Mouse (Mus musculus) liver, embryonic 16.5 days (tissue): ENCODE measurements at regions not wholly inside any gene's neighbourhood (a gene's known extent, or its start where the extent isn't known, plus 50 kb on each side); places are given as distances from the start of the nearest gene placed in this dataset.

Experiments used
- ATAC-seq: fragments of 200-750 bp; cut with Nextera tagmentation; 2 replicates; pipeline ENCODE4 v1.8.0; 2017; ENCODE audit warnings: low read depth, mild to moderate bottlenecking, moderate number of reproducible peaks, moderate library complexity
- H3K27ac ChIP-seq: fragments of 300-500 bp; sonication (generic); 2 replicates; pipeline ENCODE4 v1.5.1; 2014; ENCODE audit warnings: mild to moderate bottlenecking, low read length
- H3K27me3 ChIP-seq: fragments of 300-500 bp; sonication (generic); 2 replicates; pipeline ENCODE4 v1.6.1; 2014; ENCODE audit warnings: low read depth, low read length, mixed read lengths; ENCODE audit not compliant: control insufficient read depth, insufficient read depth
- H3K36me3 ChIP-seq: fragments of 300-500 bp; sonication (generic); 2 replicates; pipeline ENCODE4 v1.6.1; 2014; ENCODE audit warnings: mild to moderate bottlenecking; ENCODE audit not compliant: control insufficient read depth, insufficient read depth
- H3K4me1 ChIP-seq: fragments of 300-500 bp; sonication (generic); 2 replicates; pipeline ENCODE4 v1.6.1; 2014; ENCODE audit warnings: low read depth, low read length, mixed read lengths; ENCODE audit not compliant: control insufficient read depth
- H3K4me2 ChIP-seq: fragments of 300-500 bp; sonication (generic); 2 replicates; pipeline ENCODE4 v1.6.1; 2014; ENCODE audit warnings: low read depth, low read length, mixed read lengths
- H3K4me3 ChIP-seq: fragments of 300-500 bp; sonication (generic); 2 replicates; pipeline ENCODE4 v1.5.1; 2014; ENCODE audit warnings: low read depth, mild to moderate bottlenecking, low read length
- H3K9ac ChIP-seq: fragments of 300-500 bp; sonication (generic); 2 replicates; pipeline ENCODE4 v1.6.1; 2014; ENCODE audit warnings: low read depth, low read length
- H3K9me3 ChIP-seq: fragments of 300-500 bp; sonication (generic); replicated peaks from 2 replicates; pipeline ENCODE4 v1.6.1; 2016; ENCODE audit warnings: low read length; ENCODE audit not compliant: control insufficient read depth
- WGBS: fragments of 180-500 bp; shearing (Covaris S2); extraction: QIAGEN DNeasy Blood & Tissue Kit; methylation state at CpG from one replicate; pipeline ENCODE4 v1.1.7; 2014; ENCODE audit not compliant: insufficient replicate concordance; 5-methylcytosine and 5-hydroxymethylcytosine counted together

- Histone ChIP-seq H3K9ac (no peak overlapping the region), H3K27me3 (no peaks in the 10 kb centered on the region), H3K4me2 (no peak overlapping the region), H3K36me3 (no peaks in the 10 kb centered on the region), H3K4me1 (no peaks in the 10 kb centered on the region), H3K27ac (no peak overlapping the region), H3K4me3 (no peak overlapping the region), H3K9me3 (no peaks in the 10 kb centered on the region)
- ATAC-seq, result no peak
- 61% methylated on average over 8 of the region's 8 CpGs for WGBS
Observed at GRCm38 (mm10) chr8:25373276-25373675, 549.1 kb upstream of the Adam5 start.

DNA sequence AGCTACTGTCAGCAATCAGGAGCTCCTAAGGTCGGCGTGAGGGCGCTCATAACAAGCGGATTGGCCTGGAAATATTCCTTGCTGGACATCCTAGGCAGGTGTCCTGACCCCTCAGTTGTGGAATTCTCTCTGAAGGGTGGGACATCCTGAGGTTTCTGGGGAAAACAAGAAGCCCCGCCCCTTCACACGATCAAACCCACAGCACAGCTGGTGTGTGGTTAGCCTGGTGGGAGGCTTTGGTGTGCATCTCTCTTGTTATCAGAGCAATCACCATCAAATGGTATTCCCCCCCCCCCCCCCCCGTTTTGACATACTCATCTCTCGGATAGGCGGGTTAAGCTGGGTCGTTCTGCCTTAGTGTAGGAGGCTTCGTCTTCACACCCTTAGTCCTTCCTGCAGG is 546.8 kb upstream of the Adam5 start:
- no peak overlapping the region for H3K4me3 ChIP-seq
- no peaks in the 10 kb centered on the region for H3K27me3 ChIP-seq
- no peaks in the 10 kb centered on the region for H3K4me1 ChIP-seq
- H3K9me3 ChIP-seq, result no peaks in the 10 kb centered on the region
- no peak overlapping the region for H3K27ac ChIP-seq
- no peak overlapping the region for H3K4me2 ChIP-seq
- no peak for ATAC-seq
- no peak overlapping the region for H3K9ac ChIP-seq
- WGBS, result 34% methylated on average over 11 of the region's 11 CpGs
- no peaks in the 10 kb centered on the region for H3K36me3 ChIP-seq

DNA sequence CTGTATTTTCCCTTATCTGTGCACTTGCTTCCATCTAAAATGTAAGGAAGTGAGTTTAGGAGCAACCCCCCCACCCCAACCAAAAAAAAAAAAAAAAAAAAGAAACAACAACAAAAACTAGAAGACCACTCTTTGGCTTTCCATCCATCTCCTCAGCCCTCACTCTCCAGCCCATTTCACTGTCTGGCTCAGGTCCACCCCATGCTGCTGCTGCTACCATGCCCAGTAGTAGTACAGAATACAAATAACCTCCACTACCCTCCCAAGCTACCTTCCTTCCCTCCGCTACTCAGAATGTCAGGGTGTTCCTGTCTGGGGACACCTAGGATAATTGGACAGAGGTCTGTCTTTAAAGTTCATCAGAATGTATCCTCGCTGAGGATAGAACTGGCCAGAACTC is 545.2 kb upstream of the Adam5 start:
- Histone ChIP-seq H3K9ac (no peak overlapping the region), H3K27ac (no peak overlapping the region), H3K36me3 (no peaks in the 10 kb centered on the region), H3K27me3 (no peaks in the 10 kb centered on the region), H3K4me1 (no peaks in the 10 kb centered on the region), H3K9me3 (no peaks in the 10 kb centered on the region), H3K4me3 (no peak overlapping the region), H3K4me2 (no peak overlapping the region)
- ATAC-seq, result no peak
- 71% methylated on average over 2 of the region's 2 CpGs for WGBS

DNA sequence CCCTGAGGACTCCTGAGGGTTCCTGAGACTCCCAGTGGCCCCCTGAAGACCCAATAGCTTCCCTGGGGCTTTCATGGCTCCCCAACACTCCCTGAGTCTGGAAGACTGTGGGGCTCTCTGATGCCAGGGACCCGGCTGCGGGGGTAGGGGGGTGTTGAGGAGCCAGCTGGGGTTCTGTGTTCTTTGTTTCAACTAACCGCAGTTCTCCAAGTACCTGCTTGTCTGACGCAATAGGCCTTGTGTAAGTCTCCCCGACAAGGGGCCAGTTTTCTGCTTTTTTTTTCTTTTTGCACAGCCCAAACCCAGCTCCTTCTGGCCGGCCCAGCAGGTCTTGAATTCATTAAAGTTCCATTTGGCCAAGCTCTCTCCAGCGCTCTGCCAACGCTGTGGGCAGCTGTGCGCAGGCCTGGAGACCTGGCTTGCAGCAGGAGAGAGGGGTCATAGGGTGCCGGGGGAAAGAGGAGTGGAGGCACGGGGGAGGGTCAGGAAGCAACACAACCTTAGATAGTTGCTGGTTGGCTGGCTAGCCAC is 544.5 kb upstream of the Adam5 start:
- no peaks in the 10 kb centered on the region for H3K9me3 ChIP-seq
- H3K4me2 ChIP-seq, result no peak overlapping the region; the same call in none of the 2 replicates
- H3K27ac ChIP-seq, result no peak overlapping the region
- H3K4me1 ChIP-seq, result no peaks in the 10 kb centered on the region
- 16% methylated on average over 11 of the region's 11 CpGs for WGBS
- no peak overlapping the region for H3K4me3 ChIP-seq
- H3K36me3 ChIP-seq, result no peaks in the 10 kb centered on the region
- no peak for ATAC-seq
- no peaks in the 10 kb centered on the region for H3K27me3 ChIP-seq
- H3K9ac ChIP-seq, result no peak overlapping the region

GRCm38 (mm10) chr8:25367806-25368549 is 543.8 kb upstream of the Adam5 start:
- 52% methylated on average over 15 of the region's 15 CpGs for WGBS
- no peak for ATAC-seq
- H3K4me3 ChIP-seq, result no peak overlapping the region
- no peaks in the 10 kb centered on the region for H3K4me1 ChIP-seq
- no peak overlapping the region for H3K27ac ChIP-seq
- H3K9ac ChIP-seq, result no peak overlapping the region
- H3K4me2 ChIP-seq, result no peak overlapping the region
- H3K9me3 ChIP-seq, result no peaks in the 10 kb centered on the region
- H3K36me3 ChIP-seq, result no peaks in the 10 kb centered on the region
- no peaks in the 10 kb centered on the region for H3K27me3 ChIP-seq

DNA sequence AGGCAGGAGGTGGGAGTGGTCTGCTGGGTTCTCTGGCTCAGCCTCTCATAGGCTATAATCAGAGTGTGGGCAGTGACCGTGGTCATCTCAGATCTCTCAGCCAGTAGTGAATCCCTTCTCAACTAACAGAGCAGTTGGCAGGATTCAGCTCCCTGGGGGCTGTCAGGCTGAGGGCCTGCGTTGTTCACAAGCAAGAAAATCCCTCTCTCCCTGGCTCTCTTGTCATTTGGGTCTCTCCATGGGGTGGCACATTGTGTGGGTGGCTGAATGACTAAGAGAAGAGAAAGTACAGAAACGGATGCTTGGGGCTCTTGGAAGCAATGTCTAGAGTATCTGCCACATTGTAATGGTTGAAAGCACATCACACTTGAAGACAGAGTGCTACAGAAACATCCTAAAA is 542.0 kb upstream of the Adam5 start:
- H3K27me3 ChIP-seq, result no peaks in the 10 kb centered on the region
- WGBS, result 55% methylated on average over 3 of the region's 3 CpGs
- no peak overlapping the region for H3K4me3 ChIP-seq
- H3K4me2 ChIP-seq, result no peak overlapping the region
- no peaks in the 10 kb centered on the region for H3K9me3 ChIP-seq
- H3K9ac ChIP-seq, result no peak overlapping the region
- no peak for ATAC-seq
- H3K36me3 ChIP-seq, result no peaks in the 10 kb centered on the region
- H3K27ac ChIP-seq, result no peak overlapping the region
- H3K4me1 ChIP-seq, result no peaks in the 10 kb centered on the region

- WGBS, result 19% methylated on average over 9 of the region's 9 CpGs
Observed at GRCm38 (mm10) chr8:25362656-25363055, 538.5 kb upstream of the Adam5 start.

DNA sequence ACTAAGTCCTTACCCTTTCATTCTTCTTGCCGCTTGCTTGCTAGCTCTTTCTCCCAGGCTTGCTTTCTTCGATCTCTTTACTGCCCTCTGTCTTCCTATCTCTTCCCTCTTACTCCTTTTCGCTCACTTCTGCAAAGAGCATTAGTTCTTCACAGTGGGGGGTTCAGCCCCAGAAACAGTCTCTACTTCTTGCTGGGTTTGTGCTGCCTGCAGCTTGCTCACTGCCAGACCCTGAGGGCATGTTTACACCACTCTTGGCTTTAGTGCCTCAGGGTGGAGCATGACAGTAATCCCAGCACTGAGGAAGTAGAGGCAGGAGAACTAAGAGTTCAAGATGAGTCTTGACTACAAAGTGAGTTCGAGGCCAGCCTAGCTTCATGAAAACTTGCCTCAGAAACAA is 538.0 kb upstream of the Adam5 start:
- no peaks in the 10 kb centered on the region for H3K27me3 ChIP-seq
- H3K4me1 ChIP-seq, result no peaks in the 10 kb centered on the region
- whole genome bisulfite sequencing, result 50% methylated on average over 4 of the region's 4 CpGs
- H3K27ac ChIP-seq, result no peak overlapping the region
- no peaks in the 10 kb centered on the region for H3K9me3 ChIP-seq
- no peaks in the 10 kb centered on the region for H3K36me3 ChIP-seq
- H3K4me2 ChIP-seq, result no peak overlapping the region
- H3K4me3 ChIP-seq, result no peak overlapping the region
- H3K9ac ChIP-seq, result no peak overlapping the region
- ATAC-seq, result no peak

More at GRCm38 (mm10) chr8:25362656-25363055, 538.5 kb upstream of the Adam5 start:
- Histone ChIP-seq H3K36me3 (no peaks in the 10 kb centered on the region), H3K27ac (no peak overlapping the region), H3K27me3 (no peaks in the 10 kb centered on the region), H3K4me2 (no peak overlapping the region), H3K9me3 (no peaks in the 10 kb centered on the region), H3K4me1 (no peaks in the 10 kb centered on the region), H3K4me3 (no peak overlapping the region), H3K9ac (no peak overlapping the region)
- ATAC-seq, result no peak

DNA sequence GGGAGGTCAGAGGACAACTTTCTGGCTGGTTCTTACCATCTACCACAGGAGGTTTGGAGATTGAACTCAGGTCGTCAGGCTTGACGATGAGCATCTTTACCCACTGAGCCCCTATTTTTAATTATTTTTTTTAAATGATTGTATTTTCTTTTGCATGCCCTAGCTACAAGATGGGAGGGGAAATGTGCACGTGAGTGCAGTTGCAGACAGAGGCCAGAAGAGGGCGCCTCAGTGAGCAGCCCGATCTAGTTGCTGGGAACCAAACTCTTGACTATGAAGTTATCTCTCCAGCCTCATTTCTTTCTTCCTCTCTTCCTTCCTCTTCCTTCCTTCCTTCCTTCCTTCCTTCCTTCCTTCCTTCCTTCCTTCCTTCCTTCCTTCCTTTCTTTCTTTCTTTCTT is 537.3 kb upstream of the Adam5 start:
- no peaks in the 10 kb centered on the region for H3K36me3 ChIP-seq
- 67% methylated on average over 5 of the region's 5 CpGs for WGBS
- H3K9ac ChIP-seq, result no peak overlapping the region
- ATAC-seq, result no peak
- no peak overlapping the region for H3K27ac ChIP-seq
- no peak overlapping the region for H3K4me3 ChIP-seq
- H3K4me1 ChIP-seq, result no peaks in the 10 kb centered on the region
- no peak overlapping the region for H3K4me2 ChIP-seq
- H3K9me3 ChIP-seq, result no peaks in the 10 kb centered on the region
- H3K27me3 ChIP-seq, result no peaks in the 10 kb centered on the region
